Mouse (Mus musculus) T-cell, adult 66 days (primary cell): ENCODE measurements around the gene Msh4. TPM values are rescaled to one million over a fixed set of nuclear protein-coding genes. Genes with fewer than 3 reads are reported as not detected.

Experiments used
- total RNA-seq, 2 experiments: library from RNA; stranded (reverse); gene quantifications; 3 replicates in 1 of 2; 4 replicates in 1 of 2; pipeline ENCODE4 v1.2.4; 2023

Msh4 gene
- total RNA-seq = under 1 TPM; 0.17 to 0.30 TPM

GRCm38 (mm10) chr3:153906136-153906871, at the start of gene Msh4:
Gene Msh4, minus strand, starts transcription at chr3:153906138.

GRCm38 (mm10) chr3:153944335-153944990, 38.5 kb upstream of the Msh4 start, which contains the start of gene Acadm:
Gene Acadm, minus strand, starts transcription at chr3:153944632.

GRCm38 (mm10) chr3:153912546-153913509, 6.9 kb upstream of the Msh4 start, which contains the start of gene Rabggtb:
Gene Rabggtb, minus strand, starts transcription at chr3:153913009.

GRCm38 (mm10) chr3:153844030-153844429, 61.9 kb downstream of the Msh4 start, which contains the start of gene Asb17:
Gene Asb17, plus strand, starts transcription at chr3:153844209.

Other genes with a start within 250 kb of the Msh4 start
- 10 to 100 TPM; 12.0 to 12.4 TPM for gene St6galnac3, start 181.0 kb downstream of the Msh4 start, total RNA-seq
- not detected for gene Asb17, start 61.9 kb downstream of the Msh4 start, total RNA-seq
- 10 to 100 TPM; 74.3 to 95.1 TPM for gene Rabggtb, start 6.9 kb upstream of the Msh4 start, total RNA-seq
- 10 to 100 TPM; 66.4 to 78.3 TPM for gene Acadm, start 38.5 kb upstream of the Msh4 start, total RNA-seq
- not detected for gene Slc44a5, start 67.3 kb upstream of the Msh4 start, total RNA-seq